Mouse (Mus musculus) megakaryocyte, embryonic 14.5 days (primary cell): Measurements from ENCODE around the gene Abhd4.

Experiments used
- FLI1 ChIP-seq: IDR thresholded peaks from 2 replicates; pipeline ENCODE4 v1.6.1; 2012; ENCODE audit warnings: low read length, inconsistent platforms, mixed read lengths
- GATA1 ChIP-seq: IDR thresholded peaks from 3 replicates; pipeline ENCODE4 v1.6.1; 2012; ENCODE audit warnings: mixed read lengths, low read length, inconsistent platforms, borderline replicate concordance

DNA sequence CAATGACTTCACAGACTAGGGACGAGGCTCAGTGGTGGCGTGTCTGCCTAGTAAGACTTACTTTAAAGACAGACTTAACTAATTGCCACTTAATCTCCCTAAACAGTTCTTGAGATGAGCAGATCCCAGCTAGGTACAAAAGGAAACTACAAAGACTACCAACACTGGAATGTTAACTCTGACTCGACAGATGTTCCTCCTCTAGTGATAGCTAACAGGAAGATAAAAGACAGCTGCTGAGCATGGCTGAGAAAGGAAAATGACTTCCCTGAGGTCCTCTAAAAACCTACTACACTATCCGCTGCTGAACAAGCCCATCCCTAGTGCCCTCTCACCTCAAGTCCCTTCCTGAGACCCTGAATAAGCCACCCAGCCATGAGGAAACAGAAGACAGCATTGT, 3.9 kb upstream of the Abhd4 start:
- TF ChIP-seq GATA1 (no peak), FLI1 (no peak)
